Mouse (Mus musculus): ENCODE data around the gene Olfr1054.
"Not testable (repeated sequence)": the region's sequence is repeated elsewhere in the genome, so short reads cannot be mapped to it uniquely, and the experiment has no call there.

The Olfr1054 gene

DNA sequence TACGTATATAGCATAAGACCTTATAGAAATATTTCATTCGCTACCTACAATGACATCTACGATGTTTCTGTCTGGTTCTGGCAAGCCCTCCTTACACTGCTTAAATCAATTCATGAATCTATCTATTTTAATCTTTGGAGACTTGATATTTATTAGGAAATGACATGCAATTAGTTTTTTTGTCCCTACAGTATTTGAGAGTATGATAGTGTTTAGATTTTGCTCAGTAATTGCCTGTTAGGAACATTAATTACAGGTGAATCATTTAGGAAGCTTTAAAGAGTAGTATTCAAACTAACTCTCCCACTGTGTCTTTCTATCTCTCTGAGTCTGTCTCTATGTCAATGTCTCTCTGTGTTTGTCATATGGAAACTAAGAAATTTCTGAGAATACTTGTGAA lies at the start of gene Olfr1054:
TSS of gene Olfr1054 (minus strand) at position 101 of the 400 bp plus-strand sequence.
- no peak for DNase-seq (ENCODE audit: low spot score)

GRCm38 (mm10) chr2:86378293-86378692 lies 43.1 kb upstream of the Olfr1054 start, which contains the start of gene Olfr1057:
Gene Olfr1057 (minus strand): TSS chr2:86378393.
- no peak for DNase-seq (ENCODE audit: low spot score)

DNA sequence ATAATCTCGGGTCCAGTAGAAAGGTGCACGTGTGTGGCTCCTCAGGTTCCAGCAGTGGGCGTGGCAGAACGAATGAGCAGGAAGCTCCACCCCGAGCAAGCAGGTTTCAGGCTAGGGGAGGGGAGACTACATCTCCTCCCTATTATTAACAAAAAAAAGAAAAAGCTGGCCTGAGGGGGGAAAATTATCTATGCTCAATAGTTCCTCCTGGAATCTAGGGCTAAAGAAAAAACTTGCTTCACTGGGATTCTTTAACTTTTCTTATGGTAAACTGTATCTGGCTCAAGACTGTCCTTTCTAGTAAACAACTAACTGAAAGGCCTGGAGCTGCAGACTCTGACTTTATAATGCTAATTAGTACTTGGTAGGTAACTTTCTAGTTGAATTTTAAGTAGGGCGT lies 31.1 kb upstream of the Olfr1054 start:
- not testable (repeated sequence) for DNase-seq (ENCODE audit: low spot score)

DNA sequence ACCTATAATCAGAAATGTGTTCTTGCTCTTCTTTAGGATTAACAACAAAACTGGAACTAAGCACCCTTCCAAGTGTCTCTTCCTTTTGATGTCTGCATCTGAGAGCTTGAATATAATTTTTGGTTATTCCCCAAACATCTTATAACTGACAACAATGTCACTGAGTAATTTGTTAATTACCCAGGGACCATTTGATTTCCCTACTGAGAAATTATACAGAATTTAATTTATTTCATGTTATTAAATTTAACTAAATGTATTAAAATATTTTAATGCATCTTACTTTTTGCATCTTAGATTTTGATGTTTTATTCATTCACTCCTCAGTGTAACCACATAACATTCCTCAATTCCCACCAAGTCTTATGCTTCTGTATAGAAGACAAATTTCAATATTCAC lies 27.1 kb upstream of the Olfr1054 start, which contains the start of gene Olfr1056:
TSS of gene Olfr1056 (minus strand) at position 101 of the 400 bp plus-strand sequence.
- DNase-seq (ENCODE audit: low spot score): no peak

DNA sequence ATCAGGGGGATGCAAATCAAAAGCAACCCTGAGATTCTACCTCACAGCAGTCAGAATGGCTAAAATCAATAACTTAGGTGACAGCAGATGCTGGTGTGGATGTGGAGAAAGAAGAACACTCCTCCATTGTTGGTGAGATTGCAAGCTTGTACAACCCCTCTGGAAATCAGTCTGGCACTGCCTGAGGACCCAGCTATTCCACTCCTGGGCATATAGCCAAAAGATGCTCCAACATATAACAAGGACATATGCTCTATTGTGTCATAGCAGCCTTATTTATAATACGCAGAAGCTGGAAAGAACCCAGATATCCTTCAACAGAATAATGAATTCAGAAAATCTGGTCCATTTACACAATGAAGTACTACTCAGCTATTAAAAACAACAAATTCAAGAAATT lies 16.5 kb upstream of the Olfr1054 start:
- not testable (repeated sequence) for DNase-seq (ENCODE audit: low spot score)

GRCm38 (mm10) chr2:86350184-86350583 lies 15.0 kb upstream of the Olfr1054 start, which contains the start of gene Olfr1055:
Gene Olfr1055 (minus strand): TSS chr2:86350284.
- DNase-seq (ENCODE audit: low spot score): no peak

DNA sequence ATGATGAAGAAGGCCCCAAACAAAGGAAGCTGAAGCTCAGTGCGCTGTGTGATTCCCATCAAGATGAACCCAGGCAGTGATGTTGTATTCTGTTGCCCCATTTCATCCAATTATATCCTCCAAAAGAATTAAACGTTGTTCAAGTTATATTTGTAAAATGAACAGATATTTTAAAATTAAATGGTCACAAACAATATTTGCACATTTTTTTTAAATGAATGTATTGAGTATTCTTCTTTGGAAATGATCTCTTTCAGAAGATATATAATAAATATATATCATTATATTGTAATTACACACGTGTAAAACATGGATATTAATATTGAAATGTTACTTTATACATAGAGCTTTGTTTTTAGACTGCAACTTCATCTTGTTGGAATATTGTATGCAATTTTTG lies 20.0 kb downstream of the Olfr1054 start, which contains the start of gene Olfr1053:
TSS of gene Olfr1053 (minus strand) at position 101 of the 400 bp plus-strand sequence.
- DNase-seq (ENCODE audit: low spot score): no peak

DNA sequence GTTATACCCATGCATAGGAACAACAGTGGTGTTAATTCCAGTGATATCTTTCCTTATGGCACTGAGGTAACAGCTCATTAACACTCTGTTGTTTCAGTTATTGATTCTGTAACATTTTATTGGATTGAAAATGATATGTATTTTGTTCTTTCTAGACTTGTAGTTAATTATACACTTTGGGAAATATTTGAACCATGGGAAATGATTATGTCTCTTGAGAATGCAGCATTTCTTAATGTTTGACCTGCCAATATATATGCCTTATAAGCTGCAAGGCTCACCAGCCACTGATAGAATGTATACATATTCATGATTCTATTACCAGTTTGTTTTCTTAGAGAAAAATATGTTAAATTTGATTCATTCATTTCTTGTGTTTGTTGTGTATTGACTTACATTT lies 43.1 kb downstream of the Olfr1054 start, which contains the start of gene Olfr1052:
TSS of gene Olfr1052 (plus strand) at position 301 of the 400 bp plus-strand sequence.
- no peak for DNase-seq (ENCODE audit: low spot score)
